Mouse (Mus musculus) stomach, postnatal 0 days (tissue): ENCODE measurements around the gene Myt1l.

Experiments used
- CTCF ChIP-seq: IDR thresholded peaks from 2 replicates; pipeline ENCODE4 v1.5.1; 2016; ENCODE audit warnings: antibody characterized with exemption, low read depth, mild to moderate bottlenecking, moderate library complexity
- EP300 ChIP-seq: optimal IDR thresholded peaks from 2 replicates; pipeline ENCODE3; 2016; ENCODE audit warnings: antibody characterized with exemption

DNA sequence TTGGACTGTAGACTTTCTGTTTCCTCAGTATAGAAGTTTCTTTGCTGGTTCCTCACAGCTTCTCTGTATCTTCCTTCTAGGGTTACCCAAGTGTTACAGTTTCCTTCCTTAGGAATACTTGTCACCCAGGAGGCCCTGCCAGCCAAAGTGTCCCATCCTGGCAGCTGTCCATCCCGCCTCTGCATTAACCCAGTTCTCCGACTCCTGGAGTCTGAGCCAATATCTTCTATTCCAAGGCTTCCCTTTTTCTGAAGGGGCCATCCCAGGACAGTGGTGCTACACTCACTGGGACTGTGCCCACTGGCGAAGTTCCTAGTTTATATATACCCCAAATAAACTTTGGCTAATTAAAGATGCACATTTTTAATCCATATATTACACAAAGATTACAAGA is 227.7 kb downstream of the Myt1l start:
- TF ChIP-seq CTCF (no peak), EP300 (no peak)
